Mouse (Mus musculus) common myeloid progenitor, adult 5-6 weeks (primary cell): Measurements from ENCODE around the gene Hdac4. TPM values are rescaled to one million over a fixed set of nuclear protein-coding genes. Genes with fewer than 3 reads are reported as not detected.

Source experiments
- ATAC-seq: replicated peaks from 2 replicates; pipeline ENCODE4 v1.8.0; 2016; ENCODE audit warnings: low read depth, mild to moderate bottlenecking, moderate TSS enrichment, inconsistent platforms; ENCODE audit not compliant: poor library complexity, severe bottlenecking
- total RNA-seq: library from RNA; stranded (forward); fragments of 200-1000, 187-1606 nt; gene quantifications from 2 replicates; pipeline ENCODE4 v1.2.3, GENCODE M21; 2017

Gene Hdac4
- total RNA-seq, 1 experiment from 2014 or later, result 11.2 TPM

- ATAC-seq, result no peak
Observed at GRCm38 (mm10) chr1:91912227-91913119, 283.0 kb downstream of the Hdac4 start.

GRCm38 (mm10) chr1:91905268-91905667 lies 290.2 kb downstream of the Hdac4 start:
- ATAC-seq, result no peak

GRCm38 (mm10) chr1:91903241-91903981 lies 292.1 kb downstream of the Hdac4 start:
- ATAC-seq, result no peak

- ATAC-seq, result no peak
Observed at GRCm38 (mm10) chr1:91897078-91897477, 298.4 kb downstream of the Hdac4 start.

- ATAC-seq, result no peak
Observed at GRCm38 (mm10) chr1:91894286-91894685, 301.2 kb downstream of the Hdac4 start.

GRCm38 (mm10) chr1:91893598-91893997 lies 301.9 kb downstream of the Hdac4 start:
- ATAC-seq, result no peak

- no peak for ATAC-seq
Observed at GRCm38 (mm10) chr1:91883115-91883514, 312.4 kb downstream of the Hdac4 start.

- no peak for ATAC-seq
Observed at GRCm38 (mm10) chr1:91880899-91881298, 314.6 kb downstream of the Hdac4 start.

GRCm38 (mm10) chr1:91880156-91880555 lies 315.3 kb downstream of the Hdac4 start:
- ATAC-seq, result no peak
